Mouse (Mus musculus): ENCODE results near the gene Bcl2a1a. TPM values are rescaled to one million over a fixed set of nuclear protein-coding genes. Genes with fewer than 3 reads are reported as not detected.

Bcl2a1a gene
- polyA plus RNA-seq, 1 experiment from 2014 or later: not detected

Other genes starting within 250 kb of the Bcl2a1a start
- gene Mthfsl, start 236.6 kb upstream of the Bcl2a1a start, polyA plus RNA-seq (2016; fragmentation: Nextera tagmentation; extraction: Ambion mirVana): 26.5 and 33.8 TPM in 2 replicates
- gene Bcl2a1d, start 225.0 kb upstream of the Bcl2a1a start, polyA plus RNA-seq (2016; fragmentation: Nextera tagmentation; extraction: Ambion mirVana): not detected in 2 replicates
- gene Trim43c, start 117.7 kb upstream of the Bcl2a1a start, polyA plus RNA-seq (2016; fragmentation: Nextera tagmentation; extraction: Ambion mirVana): 0.21 TPM in 1 of 2 replicates, not detected in the other
- not detected in 2 replicates for gene Trim43b, start 135.9 kb downstream of the Bcl2a1a start, polyA plus RNA-seq (2016; fragmentation: Nextera tagmentation; extraction: Ambion mirVana)
- gene Bcl2a1b, start 242.3 kb downstream of the Bcl2a1a start, polyA plus RNA-seq (2016; fragmentation: Nextera tagmentation; extraction: Ambion mirVana): 0.18 TPM in 1 of 2 replicates, not detected in the other
- gene Gm29094, start 242.5 kb downstream of the Bcl2a1a start, polyA plus RNA-seq (2016; fragmentation: Nextera tagmentation; extraction: Ambion mirVana): not detected in 2 replicates

Data from limb, embryonic 10.5 days (tissue).